Mouse (Mus musculus) liver, postnatal 0 days (tissue): ENCODE data around the gene Tmem163.

Source experiments
- CTCF ChIP-seq: sonication (generic); IDR thresholded peaks from 2 replicates; pipeline ENCODE4 v1.5.1; 2016; ENCODE audit warnings: antibody characterized with exemption, low read depth
- EP300 ChIP-seq: IDR thresholded peaks from 2 replicates; pipeline ENCODE4 v1.6.1; 2016; ENCODE audit warnings: antibody characterized with exemption, low read depth, mild to moderate bottlenecking

DNA sequence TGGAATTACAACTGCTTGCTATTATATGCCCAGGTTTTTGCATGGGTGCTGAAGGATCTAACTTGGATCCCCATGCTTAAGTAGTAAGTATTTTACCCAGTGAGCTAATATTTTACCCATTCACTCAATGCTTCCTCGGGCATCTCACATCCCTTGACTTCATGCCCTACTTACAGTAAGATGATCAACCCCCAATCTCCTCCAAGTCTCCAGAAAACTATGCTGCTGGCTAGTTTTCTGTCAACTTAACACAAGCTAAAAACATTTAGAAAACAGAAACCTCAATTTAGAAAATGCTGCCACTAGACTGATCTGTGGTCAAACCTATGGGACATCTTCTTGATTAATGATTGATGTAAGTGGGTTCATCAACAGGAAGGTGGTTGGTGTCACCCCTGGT is 38.9 kb upstream of the Tmem163 start:
- TF ChIP-seq CTCF (no peak), EP300 (no peak)
